Mouse (Mus musculus): ENCODE results near the gene Camk1g. TPM values are rescaled to one million over a fixed set of nuclear protein-coding genes. Genes with fewer than 3 reads are reported as not detected.

The Camk1g gene
- polyA plus RNA-seq, 1 experiment: 0.54 TPM

DNA sequence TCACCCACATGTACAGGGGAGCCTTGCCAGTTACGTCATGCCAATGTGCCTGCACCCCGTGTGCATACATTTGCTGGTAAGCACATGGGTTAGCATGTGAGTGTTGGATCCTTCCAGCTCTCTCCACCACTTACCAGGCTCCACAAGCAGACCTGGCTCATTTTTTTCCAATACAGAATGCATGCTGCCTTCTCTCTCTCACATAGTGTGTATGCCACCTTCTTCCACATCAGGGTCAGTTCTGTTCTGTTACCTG, 19.6 kb downstream of the Camk1g start:
- H3K9me3 ChIP-seq (replicated peaks; ENCODE audit: control insufficient read depth, insufficient read depth, low read length, poor library complexity, severe bottlenecking): no peaks in the 10 kb centered on the region
- H3K27ac ChIP-seq (ENCODE audit: insufficient read depth, low read length): no peak overlapping the region
- no peak for TF ChIP-seq CTCF (IDR thresholded peaks at IDR 0.05; ENCODE audit: low read depth, low read length)
- TF ChIP-seq EP300 (IDR thresholded peaks at IDR 0.05; ENCODE audit: insufficient read depth, low read depth, low read length): no peak
- H3K4me3 ChIP-seq (ENCODE audit: low read depth, low read length): no peak overlapping the region
- H3K27me3 ChIP-seq (ENCODE audit: control insufficient read depth, insufficient read depth, low read length, poor library complexity, severe bottlenecking): no peaks in the 10 kb centered on the region
- H3K36me3 ChIP-seq (ENCODE audit: control insufficient read depth, insufficient read depth, low read length, poor library complexity, severe bottlenecking): no peaks in the 10 kb centered on the region
- H3K4me1 ChIP-seq (ENCODE audit: control insufficient read depth, insufficient read depth, low read length): no peaks in the 10 kb centered on the region
- no peak overlapping the region for H3K9ac ChIP-seq (ENCODE audit: low read depth, poor library complexity, severe bottlenecking)

DNA sequence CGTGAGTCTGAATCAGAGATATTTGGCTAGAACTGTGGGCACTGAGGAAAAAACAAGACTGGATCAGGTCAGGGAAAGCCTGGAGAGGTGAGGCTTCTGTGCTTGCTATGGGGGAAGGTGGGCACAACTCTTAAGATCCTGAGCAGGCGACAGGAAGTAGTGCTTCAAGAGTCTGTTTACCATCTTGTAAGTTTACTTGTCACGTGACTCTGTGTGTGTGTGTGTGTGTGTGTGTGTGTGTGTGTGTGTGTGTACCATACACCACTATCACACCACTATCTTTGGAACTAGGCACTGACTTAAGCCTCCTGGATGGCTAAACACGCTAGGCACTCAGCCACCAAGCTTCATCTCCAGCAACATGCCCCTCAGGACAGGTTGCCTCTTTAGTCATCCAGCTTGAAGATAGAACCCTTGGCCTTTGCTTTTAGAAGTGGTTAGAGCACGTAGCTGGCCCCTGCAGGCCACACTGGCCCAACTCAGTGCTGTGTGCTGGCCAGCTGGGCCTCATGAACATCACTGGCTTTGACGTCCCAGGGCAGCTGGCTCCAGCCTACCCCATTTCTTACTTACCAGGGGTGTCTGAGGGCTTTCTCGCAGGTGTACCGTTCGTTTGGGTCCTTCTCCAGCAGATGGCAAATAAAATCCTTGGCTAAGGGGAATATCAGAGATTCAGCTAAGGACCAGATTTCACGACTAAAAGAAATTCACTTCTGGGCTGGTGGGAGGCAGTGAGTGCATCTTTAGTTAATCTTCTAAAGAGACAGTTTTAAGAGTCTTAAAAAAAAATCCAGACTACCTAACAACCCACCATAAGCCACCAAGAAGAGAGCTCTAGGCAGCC, 20.2 kb downstream of the Camk1g start:
- no peaks in the 10 kb centered on the region for H3K36me3 ChIP-seq (ENCODE audit: control insufficient read depth, insufficient read depth, low read length, poor library complexity, severe bottlenecking)

DNA sequence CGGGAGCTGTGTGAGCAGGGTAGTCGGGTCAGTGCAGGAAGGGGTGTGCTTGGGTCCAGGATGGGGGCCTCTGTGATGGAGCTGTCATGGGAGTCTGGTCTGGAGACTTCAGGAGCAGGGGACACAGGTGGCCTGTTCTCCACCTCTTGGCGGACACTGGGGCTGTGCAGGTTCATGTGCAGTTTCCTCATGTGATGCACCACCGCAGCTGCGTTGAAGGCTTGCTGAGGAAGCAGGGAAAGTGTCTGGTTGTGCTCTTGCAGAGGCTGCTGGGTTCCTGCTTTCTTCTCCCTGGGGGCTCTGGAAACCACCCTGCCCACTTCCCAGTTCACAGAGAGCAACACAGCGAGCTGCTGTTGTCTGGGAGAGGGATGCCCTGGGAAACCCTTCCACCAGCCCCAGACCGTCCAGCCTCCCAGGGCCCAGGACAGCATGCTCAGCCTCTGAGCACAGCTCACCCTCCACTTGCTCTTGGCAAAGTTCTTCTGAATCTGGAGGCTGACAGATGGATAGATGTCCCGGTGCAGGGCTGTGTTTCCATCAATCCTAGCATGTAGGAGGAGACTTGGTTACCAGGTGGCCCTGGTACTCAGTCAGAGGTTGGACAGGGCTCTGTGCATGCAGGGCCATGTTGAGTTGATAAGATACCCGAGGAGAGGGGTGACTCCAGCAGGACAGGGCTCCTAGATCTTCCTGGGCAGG, 21.7 kb downstream of the Camk1g start:
- H3K4me1 ChIP-seq (ENCODE audit: control insufficient read depth, insufficient read depth, low read length): no peaks in the 10 kb centered on the region
- no peak overlapping the region for H3K4me3 ChIP-seq (ENCODE audit: low read depth, low read length)
- TF ChIP-seq POLR2A (IDR thresholded peaks at IDR 0.05; ENCODE audit: insufficient read depth, low read length): no peak
- TF ChIP-seq CTCF (IDR thresholded peaks at IDR 0.05; ENCODE audit: low read depth, low read length): no peak
- H3K36me3 ChIP-seq (ENCODE audit: control insufficient read depth, insufficient read depth, low read length, poor library complexity, severe bottlenecking): no peaks in the 10 kb centered on the region
- no peak overlapping the region for H3K27ac ChIP-seq (ENCODE audit: insufficient read depth, low read length)
- no peaks in the 10 kb centered on the region for H3K27me3 ChIP-seq (ENCODE audit: control insufficient read depth, insufficient read depth, low read length, poor library complexity, severe bottlenecking)
- H3K9me3 ChIP-seq (replicated peaks; ENCODE audit: control insufficient read depth, insufficient read depth, low read length, poor library complexity, severe bottlenecking): no peaks in the 10 kb centered on the region
- H3K9ac ChIP-seq (ENCODE audit: low read depth, poor library complexity, severe bottlenecking): no peak overlapping the region

More for the DNA sequence above, 20.2 kb downstream of the Camk1g start:
- no peak overlapping the region for H3K27ac ChIP-seq (ENCODE audit: insufficient read depth, low read length)
- no peaks in the 10 kb centered on the region for H3K9me3 ChIP-seq (replicated peaks; ENCODE audit: control insufficient read depth, insufficient read depth, low read length, poor library complexity, severe bottlenecking)
- H3K4me1 ChIP-seq (ENCODE audit: control insufficient read depth, insufficient read depth, low read length): no peaks in the 10 kb centered on the region
- TF ChIP-seq POLR2A (IDR thresholded peaks at IDR 0.05; ENCODE audit: insufficient read depth, low read length): no peak
- TF ChIP-seq CTCF (IDR thresholded peaks at IDR 0.05; ENCODE audit: low read depth, low read length): no peak
- no peak for TF ChIP-seq EP300 (IDR thresholded peaks at IDR 0.05; ENCODE audit: insufficient read depth, low read depth, low read length)
- H3K27me3 ChIP-seq (ENCODE audit: control insufficient read depth, insufficient read depth, low read length, poor library complexity, severe bottlenecking): no peaks in the 10 kb centered on the region
- H3K4me3 ChIP-seq (ENCODE audit: low read depth, low read length): no peak overlapping the region
- no peak overlapping the region for H3K9ac ChIP-seq (ENCODE audit: low read depth, poor library complexity, severe bottlenecking)

DNA sequence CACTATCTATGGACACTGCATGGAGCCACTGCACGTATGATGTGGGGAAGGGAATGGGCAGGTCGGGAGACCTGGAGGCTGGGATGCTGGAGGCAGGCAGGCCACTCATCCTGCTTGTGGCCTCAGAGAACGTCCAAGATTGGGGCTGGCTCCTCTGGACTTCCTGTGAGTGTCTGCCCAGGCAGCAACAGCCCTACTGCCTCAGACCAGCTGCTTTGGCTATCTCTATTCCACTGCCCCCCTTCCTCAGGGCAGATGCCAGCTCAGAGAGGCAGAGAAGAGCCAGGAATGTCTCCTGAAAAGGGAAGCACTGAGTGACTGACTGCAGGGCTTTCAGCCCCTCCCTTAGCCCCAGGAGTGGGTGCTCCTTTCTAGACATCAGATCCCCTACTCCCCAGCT, 23.2 kb downstream of the Camk1g start:
- H3K9me3 ChIP-seq (replicated peaks; ENCODE audit: control insufficient read depth, insufficient read depth, low read length, poor library complexity, severe bottlenecking): no peaks in the 10 kb centered on the region
- H3K27me3 ChIP-seq (ENCODE audit: control insufficient read depth, insufficient read depth, low read length, poor library complexity, severe bottlenecking): no peaks in the 10 kb centered on the region
- H3K36me3 ChIP-seq (ENCODE audit: control insufficient read depth, insufficient read depth, low read length, poor library complexity, severe bottlenecking): no peaks in the 10 kb centered on the region
- no peak overlapping the region for H3K27ac ChIP-seq (ENCODE audit: insufficient read depth, low read length)
- H3K4me3 ChIP-seq (ENCODE audit: low read depth, low read length): no peak overlapping the region
- TF ChIP-seq EP300 (IDR thresholded peaks at IDR 0.05; ENCODE audit: insufficient read depth, low read depth, low read length) (no peak), CTCF (IDR thresholded peaks at IDR 0.05; ENCODE audit: low read depth, low read length) (no peak), POLR2A (IDR thresholded peaks at IDR 0.05; ENCODE audit: insufficient read depth, low read length) (no peak)
- H3K4me1 ChIP-seq (ENCODE audit: control insufficient read depth, insufficient read depth, low read length): no peaks in the 10 kb centered on the region
- no peak overlapping the region for H3K9ac ChIP-seq (ENCODE audit: low read depth, poor library complexity, severe bottlenecking)

DNA sequence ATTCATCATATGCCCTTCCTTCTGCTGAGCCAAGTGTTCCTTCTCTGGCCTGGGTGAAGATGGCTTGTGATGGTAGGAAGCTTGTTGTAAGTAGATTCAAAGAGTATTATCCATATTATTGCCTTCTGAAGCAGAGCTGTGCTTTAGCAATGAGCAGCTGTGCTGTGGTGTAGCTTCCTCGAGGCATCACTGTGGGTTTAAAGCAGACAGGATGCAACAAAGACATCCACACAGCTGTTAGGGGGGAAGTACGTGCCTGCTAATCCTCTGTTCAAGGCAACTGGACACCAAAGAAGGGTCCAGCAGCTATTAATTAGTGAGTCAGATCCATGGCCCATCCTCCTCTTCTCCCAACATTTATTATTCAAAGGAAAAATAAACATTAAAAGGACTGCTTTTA, 25.1 kb downstream of the Camk1g start:
- H3K9ac ChIP-seq (ENCODE audit: low read depth, poor library complexity, severe bottlenecking): no peak overlapping the region
- no peaks in the 10 kb centered on the region for H3K36me3 ChIP-seq (ENCODE audit: control insufficient read depth, insufficient read depth, low read length, poor library complexity, severe bottlenecking)
- no peaks in the 10 kb centered on the region for H3K27me3 ChIP-seq (ENCODE audit: control insufficient read depth, insufficient read depth, low read length, poor library complexity, severe bottlenecking)
- no peak overlapping the region for H3K27ac ChIP-seq (ENCODE audit: insufficient read depth, low read length)
- H3K4me3 ChIP-seq (ENCODE audit: low read depth, low read length): no peak overlapping the region
- H3K9me3 ChIP-seq (replicated peaks; ENCODE audit: control insufficient read depth, insufficient read depth, low read length, poor library complexity, severe bottlenecking): no peaks in the 10 kb centered on the region
- TF ChIP-seq CTCF (IDR thresholded peaks at IDR 0.05; ENCODE audit: low read depth, low read length) (no peak), POLR2A (IDR thresholded peaks at IDR 0.05; ENCODE audit: insufficient read depth, low read length) (no peak), EP300 (IDR thresholded peaks at IDR 0.05; ENCODE audit: insufficient read depth, low read depth, low read length) (no peak)
- no peaks in the 10 kb centered on the region for H3K4me1 ChIP-seq (ENCODE audit: control insufficient read depth, insufficient read depth, low read length)

DNA sequence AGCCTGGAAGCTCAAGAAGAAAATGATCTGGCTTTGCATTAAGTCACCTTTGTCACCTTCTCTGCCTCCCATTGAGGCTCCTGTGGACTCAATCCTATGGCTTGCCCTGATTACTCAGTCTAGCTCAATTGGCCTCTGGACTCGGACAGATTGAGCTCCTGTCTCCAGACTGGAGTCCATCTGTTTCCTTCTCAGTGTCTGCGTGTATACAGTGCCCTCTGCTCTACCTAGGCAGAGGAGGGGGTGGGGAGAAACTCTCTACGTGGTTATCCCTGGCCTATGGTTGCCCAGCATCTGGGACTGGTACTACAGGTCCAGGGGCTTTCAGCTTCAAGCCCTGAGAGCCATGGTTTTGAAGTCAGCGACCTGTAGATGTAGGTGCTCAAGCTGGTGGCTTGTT, 26.2 kb downstream of the Camk1g start:
- no peaks in the 10 kb centered on the region for H3K9me3 ChIP-seq (replicated peaks; ENCODE audit: control insufficient read depth, insufficient read depth, low read length, poor library complexity, severe bottlenecking)
- H3K36me3 ChIP-seq (ENCODE audit: control insufficient read depth, insufficient read depth, low read length, poor library complexity, severe bottlenecking): no peaks in the 10 kb centered on the region
- TF ChIP-seq POLR2A (IDR thresholded peaks at IDR 0.05; ENCODE audit: insufficient read depth, low read length) (no peak), CTCF (IDR thresholded peaks at IDR 0.05; ENCODE audit: low read depth, low read length) (no peak), EP300 (IDR thresholded peaks at IDR 0.05; ENCODE audit: insufficient read depth, low read depth, low read length) (no peak)

More for the DNA sequence above, 26.2 kb downstream of the Camk1g start:
- Histone ChIP-seq H3K9ac (ENCODE audit: low read depth, poor library complexity, severe bottlenecking) (no peak overlapping the region), H3K4me1 (ENCODE audit: control insufficient read depth, insufficient read depth, low read length) (no peaks in the 10 kb centered on the region), H3K27me3 (ENCODE audit: control insufficient read depth, insufficient read depth, low read length, poor library complexity, severe bottlenecking) (no peaks in the 10 kb centered on the region), H3K27ac (ENCODE audit: insufficient read depth, low read length) (no peak overlapping the region), H3K4me3 (ENCODE audit: low read depth, low read length) (no peak overlapping the region)
